Mouse (Mus musculus) ES-Bruce4 (cell line): ENCODE data around the gene Sarm1. TPM values are rescaled to one million over a fixed set of nuclear protein-coding genes. Genes with fewer than 3 reads are reported as not detected.

Experiments
- H3K27ac ChIP-seq: 2 replicates; pipeline ENCODE4 v1.5.1; 2012; ENCODE audit warnings: low read length, inconsistent platforms; ENCODE audit not compliant: insufficient read depth
- H3K27me3 ChIP-seq: 2 replicates; pipeline ENCODE4 v1.6.1; 2012; ENCODE audit warnings: mild to moderate bottlenecking, low read length, inconsistent platforms; ENCODE audit not compliant: control insufficient read depth, poor library complexity, insufficient read depth, severe bottlenecking
- H3K36me3 ChIP-seq: 2 replicates; pipeline ENCODE4 v1.6.1; 2012; ENCODE audit warnings: inconsistent platforms, mild to moderate bottlenecking, low read length, moderate library complexity; ENCODE audit not compliant: control insufficient read depth, poor library complexity, insufficient read depth, severe bottlenecking
- H3K4me1 ChIP-seq: one replicate; pipeline ENCODE4 v1.8.1; 2011; ENCODE audit warnings: low read length; ENCODE audit not compliant: control insufficient read depth, insufficient read depth
- H3K4me3 ChIP-seq: 2 replicates; pipeline ENCODE4 v1.5.1; 2011; ENCODE audit warnings: low read depth, mild to moderate bottlenecking, low read length
- H3K9ac ChIP-seq: 2 replicates; pipeline ENCODE4 v1.6.1; 2012; ENCODE audit warnings: low read depth, mild to moderate bottlenecking, inconsistent platforms; ENCODE audit not compliant: poor library complexity, severe bottlenecking
- H3K9me3 ChIP-seq: replicated peaks from 2 replicates; pipeline ENCODE4 v1.6.1; 2012; ENCODE audit warnings: mild to moderate bottlenecking, low read length, inconsistent platforms; ENCODE audit not compliant: control insufficient read depth, poor library complexity, insufficient read depth, severe bottlenecking
- CTCF ChIP-seq: IDR thresholded peaks from one replicate; pipeline ENCODE4 v1.8.1; 2011; ENCODE audit warnings: low read depth, low read length
- EP300 ChIP-seq: IDR thresholded peaks from 2 replicates; pipeline ENCODE4 v1.6.1; 2011; ENCODE audit warnings: low read depth, low read length; ENCODE audit not compliant: insufficient read depth
- POLR2A ChIP-seq: IDR thresholded peaks from one replicate; pipeline ENCODE4 v1.8.1; 2011; ENCODE audit warnings: low read length; ENCODE audit not compliant: insufficient read depth
- polyA plus RNA-seq: library from polyadenylated mRNA; stranded (reverse); fragments of >200 nt; gene quantifications from 2 replicates; pipeline ENCODE4 v1.2.4, GENCODE M21; 2011; ENCODE audit warnings: low read depth; ENCODE audit not compliant: missing spikeins, insufficient read depth, insufficient read length

Gene Sarm1
- polyA plus RNA-seq, 1 experiment, result 2.0 TPM

- TF ChIP-seq POLR2A (no peak), EP300 (no peak)
- H3K9ac ChIP-seq, result no peak overlapping the region
- no peak overlapping the region for H3K4me3 ChIP-seq
- H3K4me1 ChIP-seq, result no peaks in the 10 kb centered on the region
- no peaks in the 10 kb centered on the region for H3K27me3 ChIP-seq
- H3K36me3 ChIP-seq, result no peaks in the 10 kb centered on the region
- no peaks in the 10 kb centered on the region for H3K9me3 ChIP-seq
- H3K27ac ChIP-seq, result peak overlapping the region; percentile 14; the same call in 1 of the 2 replicates
These were observed 34.1 kb downstream of the Sarm1 start for GRCm38 (mm10) chr11:78463286-78464036.

DNA sequence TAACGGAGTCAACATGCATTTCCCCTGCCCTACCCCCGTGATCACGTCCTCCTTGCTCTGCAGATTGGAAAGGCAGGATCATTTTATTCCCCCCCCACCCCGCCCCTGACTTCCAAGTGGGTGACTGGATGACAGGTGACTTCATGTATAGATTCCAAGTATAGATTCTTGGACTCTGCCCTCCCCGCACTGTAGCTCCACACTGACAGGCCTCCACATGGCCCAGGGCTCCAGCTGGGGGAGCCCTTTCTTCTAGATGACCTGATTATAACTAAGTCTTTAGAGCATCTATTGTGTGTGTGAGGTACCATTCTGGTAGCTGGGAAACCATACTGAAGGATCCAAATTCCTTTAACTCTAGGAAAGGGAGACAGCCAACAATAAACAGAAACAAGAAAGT lies 34.9 kb downstream of the Sarm1 start:
- no peaks in the 10 kb centered on the region for H3K9me3 ChIP-seq
- no peak overlapping the region for H3K4me3 ChIP-seq
- no peaks in the 10 kb centered on the region for H3K4me1 ChIP-seq
- H3K36me3 ChIP-seq, result no peaks in the 10 kb centered on the region
- no peak overlapping the region for H3K27ac ChIP-seq
- H3K9ac ChIP-seq, result no peak overlapping the region
- no peak for TF ChIP-seq POLR2A
- no peak for TF ChIP-seq EP300
- no peak for TF ChIP-seq CTCF
- H3K27me3 ChIP-seq, result no peaks in the 10 kb centered on the region

- H3K36me3 ChIP-seq, result no peaks in the 10 kb centered on the region
- no peaks in the 10 kb centered on the region for H3K4me1 ChIP-seq
- no peak overlapping the region for H3K9ac ChIP-seq
- H3K4me3 ChIP-seq, result no peak overlapping the region
- TF ChIP-seq EP300 (no peak), CTCF (no peak), POLR2A (no peak)
- no peaks in the 10 kb centered on the region for H3K27me3 ChIP-seq
- no peaks in the 10 kb centered on the region for H3K9me3 ChIP-seq
- no peak overlapping the region for H3K27ac ChIP-seq
These were observed 35.7 kb downstream of the Sarm1 start for GRCm38 (mm10) chr11:78461894-78462293.

GRCm38 (mm10) chr11:78458740-78459139 lies 38.8 kb downstream of the Sarm1 start:
- Histone ChIP-seq H3K27ac (no peak overlapping the region), H3K36me3 (no peaks in the 10 kb centered on the region), H3K9ac (no peak overlapping the region), H3K4me3 (no peak overlapping the region), H3K9me3 (no peaks in the 10 kb centered on the region), H3K27me3 (no peaks in the 10 kb centered on the region), H3K4me1 (no peaks in the 10 kb centered on the region)
- no peak for TF ChIP-seq EP300
- TF ChIP-seq POLR2A, result no peak
- no peak for TF ChIP-seq CTCF

DNA sequence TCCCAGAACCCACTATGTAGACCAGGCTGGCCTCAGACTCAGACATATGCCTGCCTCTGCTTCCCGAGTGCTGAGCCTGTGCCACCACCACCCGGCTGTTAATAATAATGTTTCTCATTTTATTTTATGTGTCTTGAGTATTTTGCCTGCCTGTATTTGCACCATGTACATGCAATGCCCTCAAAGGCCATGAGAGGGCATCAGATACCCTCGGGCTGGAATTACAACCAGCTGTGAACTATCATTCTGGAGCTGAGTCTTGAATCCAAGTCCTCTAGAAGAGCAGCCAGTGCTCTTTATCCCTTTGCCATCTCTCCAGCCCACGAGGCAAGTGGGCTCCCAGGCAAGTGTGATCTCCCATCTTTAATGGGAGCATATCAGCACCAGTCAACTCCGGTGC lies 42.2 kb downstream of the Sarm1 start:
- H3K27me3 ChIP-seq, result no peaks in the 10 kb centered on the region
- no peaks in the 10 kb centered on the region for H3K4me1 ChIP-seq
- TF ChIP-seq POLR2A (no peak), CTCF (peak; percentile 2)

GRCm38 (mm10) chr11:78454276-78454675 lies 43.3 kb downstream of the Sarm1 start:
- no peak for TF ChIP-seq EP300
- TF ChIP-seq POLR2A, result peak; percentile 79
- TF ChIP-seq CTCF, result no peak
- Histone ChIP-seq H3K4me3 (peak overlapping the region; percentile 43), H3K4me1 (no peaks in the 10 kb centered on the region), H3K9ac (peak overlapping the region; percentile 31), H3K9me3 (no peaks in the 10 kb centered on the region), H3K27ac (no peak overlapping the region), H3K27me3 (no peaks in the 10 kb centered on the region), H3K36me3 (no peaks in the 10 kb centered on the region)

More for the DNA sequence above, 42.2 kb downstream of the Sarm1 start:
- Histone ChIP-seq H3K9ac (no peak overlapping the region), H3K9me3 (no peaks in the 10 kb centered on the region), H3K27ac (no peak overlapping the region), H3K36me3 (no peaks in the 10 kb centered on the region), H3K4me3 (no peak overlapping the region)
